Mouse (Mus musculus): ENCODE data around the gene Fgf14.
A peak's percentile ranks its signal among the peaks of the same experiment; 100 is the strongest.
"Not testable (repeated sequence)": the region's sequence is repeated elsewhere in the genome, so short reads cannot be mapped to it uniquely, and the experiment has no call there.

The Fgf14 gene

DNA sequence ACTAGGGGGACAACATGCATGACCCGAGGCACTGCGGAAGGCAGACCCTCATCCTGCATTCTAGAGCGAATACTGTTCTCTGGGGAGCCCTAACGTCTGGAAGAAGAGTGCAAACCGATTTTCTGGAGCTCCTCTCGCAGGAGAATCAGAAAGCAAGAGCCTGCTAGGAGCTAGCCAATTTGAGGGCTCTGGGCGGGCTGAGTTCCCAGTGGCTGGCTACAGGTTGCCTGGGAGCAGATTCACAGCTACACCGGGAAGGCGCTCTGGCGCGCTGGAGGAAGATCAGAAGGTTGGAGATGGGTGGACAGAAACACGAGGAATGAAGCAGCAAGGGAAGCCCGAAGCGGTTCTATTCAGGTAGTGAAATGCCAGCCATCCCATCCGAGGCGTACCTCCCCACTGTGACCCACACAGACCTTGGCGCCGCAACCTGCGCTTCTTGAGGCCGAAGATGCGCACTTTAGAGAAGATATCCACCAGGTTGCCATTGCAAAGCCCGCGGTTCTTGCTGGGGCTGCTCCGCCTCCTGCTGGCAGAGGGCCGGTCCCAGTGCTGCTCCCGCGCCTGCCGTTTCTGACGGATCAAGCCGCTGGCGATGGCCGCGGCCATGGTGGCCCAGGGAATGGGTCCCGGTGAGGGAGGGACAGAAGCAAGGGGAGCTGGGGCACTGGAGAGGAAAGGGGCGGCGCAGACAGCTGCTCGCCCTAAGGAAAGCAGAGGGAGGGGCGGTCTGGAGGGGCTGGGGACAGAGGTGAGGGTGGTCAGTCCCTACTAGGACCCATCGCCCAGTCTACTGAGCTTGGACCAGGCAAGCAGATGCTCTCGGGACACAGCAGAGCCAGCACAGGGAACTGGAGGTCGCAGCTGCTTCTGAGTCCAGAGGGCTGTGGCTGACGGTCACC lies 484.8 kb downstream of the Fgf14 start:
- DNase-seq (ENCODE audit: low spot score in 2 of 2), result peak in 1 of 2 experiments; percentile 7

DNA sequence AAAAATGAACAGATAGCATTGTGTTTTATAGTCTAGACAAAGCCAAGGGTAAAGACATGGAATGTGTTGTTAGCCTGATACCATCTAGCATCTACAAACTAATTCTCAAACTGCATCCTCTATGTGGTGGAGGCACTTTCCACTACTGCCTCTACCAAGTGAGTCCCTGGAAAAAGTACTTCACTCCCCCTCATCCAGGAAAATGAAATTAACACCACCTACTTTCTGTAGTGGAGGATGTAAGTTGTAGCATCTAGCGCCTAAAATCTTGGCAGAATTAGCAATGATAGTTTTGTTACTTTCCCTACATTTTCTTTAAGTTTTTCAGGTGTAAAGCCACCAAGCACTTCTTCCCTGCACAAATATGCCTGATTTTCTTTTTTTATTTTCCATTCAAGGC lies 496.7 kb downstream of the Fgf14 start:
- DNase-seq (ENCODE audit: low spot score in 2 of 2), result no peak

DNA sequence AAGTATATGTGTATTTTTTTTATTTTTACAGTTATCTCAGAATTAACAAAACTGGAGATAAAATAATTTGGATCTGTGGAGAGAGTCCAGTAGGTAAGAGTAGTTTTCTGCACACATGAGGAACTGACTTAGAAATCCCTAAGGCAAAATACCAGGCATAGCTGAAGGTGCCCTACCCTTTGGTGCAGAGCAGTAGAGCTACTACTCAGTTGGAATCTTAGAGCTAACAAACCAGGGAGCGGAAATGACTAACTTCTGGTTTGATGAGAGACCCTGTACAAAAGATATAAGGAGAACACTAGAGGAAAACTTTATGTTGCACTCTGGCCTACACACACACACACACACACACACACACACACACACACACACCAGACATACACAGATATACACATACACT lies 502.8 kb downstream of the Fgf14 start:
- DNase-seq (ENCODE audit: low spot score in 2 of 2), result no peak

DNA sequence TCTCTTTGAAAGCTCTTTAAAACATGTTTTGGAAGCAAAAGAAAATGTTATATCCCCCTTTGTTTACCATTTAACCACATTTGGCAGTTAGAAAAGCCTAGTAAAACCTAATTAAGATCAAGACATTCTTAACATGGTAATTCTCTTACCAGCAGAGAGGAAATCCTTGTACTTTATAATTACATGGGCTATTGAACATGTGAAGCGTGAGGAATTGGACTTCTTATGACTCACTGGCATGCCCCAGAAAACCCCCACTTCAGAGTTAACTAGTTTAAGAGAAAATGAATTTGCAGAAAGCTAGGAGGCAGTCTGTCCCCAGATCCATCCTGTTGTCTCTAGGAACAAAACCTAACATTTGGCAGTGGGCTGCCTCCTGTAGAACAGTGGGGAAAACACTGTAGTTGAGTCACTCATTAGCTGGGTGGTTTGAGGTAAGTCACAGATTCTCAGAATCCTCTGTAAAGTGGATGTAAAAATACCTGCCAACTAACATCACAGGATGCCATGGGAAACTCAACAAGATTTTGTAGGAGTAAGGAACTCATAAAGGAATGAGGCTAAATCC lies 513.2 kb downstream of the Fgf14 start:
- no peak for DNase-seq (ENCODE audit: low spot score in 2 of 2)

- no peak for DNase-seq (ENCODE audit: low spot score in 2 of 2)
Observed at GRCm38 (mm10) chr14:124147378-124147777, 529.5 kb downstream of the Fgf14 start.

DNA sequence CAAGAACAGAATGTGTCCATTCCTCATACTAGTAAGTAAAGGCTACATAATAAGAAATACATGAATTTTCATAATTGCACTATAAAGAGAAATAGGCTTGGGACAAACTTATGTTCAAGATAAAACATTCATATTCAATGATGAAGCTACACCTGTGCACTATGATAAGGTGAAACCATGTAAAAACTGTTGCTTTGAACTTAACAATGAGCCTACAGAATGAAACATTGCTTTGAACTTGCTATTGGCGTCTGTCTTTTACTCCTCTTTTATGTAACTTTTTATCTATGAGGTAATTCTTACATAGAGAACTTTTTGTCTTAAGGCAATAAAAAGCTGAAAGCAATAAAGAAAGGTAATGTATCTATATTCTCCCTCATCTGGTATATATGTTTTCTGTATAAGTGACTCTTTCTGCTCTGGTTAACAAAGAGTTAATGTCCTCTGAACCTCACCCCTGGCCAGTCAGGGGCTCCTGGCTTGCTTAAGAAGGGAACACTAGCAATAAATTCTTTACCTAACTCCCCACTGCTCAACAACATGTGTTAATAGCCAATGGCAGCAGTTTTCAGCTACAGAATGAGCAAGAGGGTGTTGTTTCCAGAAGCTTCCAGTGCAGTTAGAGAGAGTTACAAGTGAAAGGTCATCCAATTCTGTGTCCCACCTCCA lies 569.6 kb downstream of the Fgf14 start:
- DNase-seq (ENCODE audit: low spot score in 2 of 2), result no peak

- DNase-seq (ENCODE audit: low spot score in 2 of 2), result no peak
Observed at GRCm38 (mm10) chr14:124083126-124083525, 593.8 kb downstream of the Fgf14 start.

DNA sequence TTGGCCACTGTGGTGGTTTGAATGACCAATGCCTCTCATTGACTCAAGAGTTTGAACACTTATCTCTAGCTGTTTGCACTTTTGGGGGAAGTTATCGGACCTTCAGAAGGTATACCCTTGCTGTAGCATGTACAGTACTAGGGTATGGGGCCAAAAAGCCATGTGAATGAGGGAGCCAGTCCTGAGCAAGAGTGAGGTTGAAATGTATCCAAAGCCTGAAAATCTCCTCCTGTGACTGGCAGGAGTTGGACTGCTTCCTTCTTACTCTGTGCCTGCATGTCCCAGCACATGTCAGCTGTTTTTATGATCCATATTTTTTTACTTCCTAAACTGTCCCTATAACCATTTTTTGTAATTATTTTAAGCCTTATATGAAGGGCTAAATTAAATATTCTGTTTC lies 632.9 kb downstream of the Fgf14 start:
- no peak for DNase-seq (ENCODE audit: low spot score in 2 of 2)

DNA sequence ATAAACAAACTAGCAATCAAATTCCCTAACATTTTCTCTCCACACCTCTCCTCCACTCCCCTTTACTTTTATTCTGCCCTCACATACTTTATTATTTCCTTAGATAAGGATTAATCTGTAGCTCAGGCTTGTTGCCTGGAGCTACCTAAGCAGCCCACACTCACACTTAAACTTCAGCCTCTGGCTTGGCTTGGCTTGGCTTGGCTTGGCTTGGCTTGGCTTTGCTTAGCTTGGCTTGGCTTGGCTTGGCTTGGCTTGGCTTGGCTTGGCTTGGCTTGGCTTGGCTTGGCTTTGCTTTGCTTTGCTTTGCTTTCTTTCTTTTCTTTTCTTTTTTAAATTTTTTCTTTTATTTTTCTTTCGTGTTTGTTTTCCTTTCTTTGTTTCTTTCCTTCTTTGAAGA lies 636.3 kb downstream of the Fgf14 start:
- DNase-seq (ENCODE audit: low spot score in 2 of 2), result no peak

DNA sequence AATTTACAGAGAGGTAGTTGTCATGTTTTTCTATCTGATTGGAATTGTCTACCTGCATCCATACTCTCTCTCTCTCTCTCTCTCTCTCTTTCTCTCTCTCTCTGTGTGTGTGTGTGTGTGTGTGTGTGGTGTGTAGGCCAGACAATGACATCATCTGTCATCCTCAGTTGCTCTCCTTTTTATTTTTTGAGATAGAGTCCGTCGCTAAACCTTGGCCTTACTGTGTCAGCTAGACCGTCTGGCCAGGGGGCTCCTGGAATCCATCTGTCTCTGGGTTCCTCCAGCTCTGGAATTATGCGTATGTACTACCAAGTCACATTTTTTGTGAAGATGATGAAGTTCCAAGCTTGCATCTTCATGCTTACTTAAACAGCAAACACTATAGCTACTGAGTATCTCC lies 639.5 kb downstream of the Fgf14 start:
- no peak for DNase-seq (ENCODE audit: low spot score in 2 of 2)

- no peak for DNase-seq (ENCODE audit: low spot score in 2 of 2)
Observed at GRCm38 (mm10) chr14:124036575-124037205, 640.2 kb downstream of the Fgf14 start.

GRCm38 (mm10) chr14:124033302-124033701 lies 643.6 kb downstream of the Fgf14 start:
- DNase-seq (ENCODE audit: low spot score in 2 of 2), result not testable (repeated sequence)

DNA sequence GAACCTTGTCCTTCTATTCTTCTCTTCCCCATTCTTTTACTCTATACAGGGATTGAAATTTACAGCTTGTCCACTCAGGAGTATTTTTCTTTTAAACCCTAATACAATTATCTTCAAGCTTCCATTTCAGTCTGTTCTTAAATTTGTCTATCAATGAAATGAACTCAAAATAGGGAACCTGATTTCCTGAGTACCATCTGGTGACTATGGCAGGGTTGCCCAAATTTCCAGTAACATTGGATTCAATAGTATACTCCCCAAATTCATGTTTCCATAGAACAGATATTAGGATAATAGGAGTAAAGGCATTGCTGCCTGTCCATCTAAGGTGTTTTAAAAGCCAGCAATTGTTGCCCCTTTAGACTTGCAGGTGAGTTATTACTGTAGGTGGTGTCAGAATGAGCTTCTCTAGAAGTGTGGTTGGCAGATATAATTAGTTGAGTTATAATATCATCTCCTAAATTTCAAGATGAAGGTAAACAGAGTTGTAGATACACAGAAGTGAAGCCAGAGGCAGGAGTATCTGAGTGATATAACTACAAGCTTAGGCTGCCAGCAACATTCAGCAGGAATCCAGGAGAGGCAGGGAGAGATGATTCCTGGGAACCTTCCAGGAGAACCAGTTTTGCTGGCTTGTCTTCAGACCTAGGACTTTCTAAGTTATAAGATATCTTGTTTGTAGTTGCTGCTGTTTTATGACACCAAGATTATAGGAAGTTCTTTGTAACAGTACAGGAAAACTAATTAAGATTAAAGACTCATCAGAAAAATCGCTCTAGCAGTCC lies 648.8 kb downstream of the Fgf14 start:
- DNase-seq (ENCODE audit: low spot score in 2 of 2), result no peak

- no peak for DNase-seq (ENCODE audit: low spot score in 2 of 2)
Observed at GRCm38 (mm10) chr14:123990591-123991195, 686.2 kb downstream of the Fgf14 start.

DNA sequence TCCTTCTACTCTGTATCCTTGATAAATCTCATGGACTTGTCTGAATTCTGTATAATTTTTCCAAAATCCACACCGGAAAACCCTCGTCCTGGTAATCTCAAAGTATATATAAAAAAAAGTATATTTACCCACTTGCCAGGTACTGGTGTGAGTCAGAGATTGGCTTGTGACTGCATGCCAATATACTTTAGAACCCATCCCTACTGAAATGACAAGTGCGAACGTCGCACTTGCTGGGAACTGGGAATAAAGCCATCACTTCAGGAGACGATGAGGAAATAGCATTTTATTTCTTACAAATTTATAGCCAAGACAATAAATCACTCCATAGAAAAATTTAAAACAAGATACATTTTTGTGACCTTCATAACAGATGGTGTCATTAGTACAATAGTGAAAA lies 708.9 kb downstream of the Fgf14 start:
- no peak for DNase-seq (ENCODE audit: low spot score in 2 of 2)

DNA sequence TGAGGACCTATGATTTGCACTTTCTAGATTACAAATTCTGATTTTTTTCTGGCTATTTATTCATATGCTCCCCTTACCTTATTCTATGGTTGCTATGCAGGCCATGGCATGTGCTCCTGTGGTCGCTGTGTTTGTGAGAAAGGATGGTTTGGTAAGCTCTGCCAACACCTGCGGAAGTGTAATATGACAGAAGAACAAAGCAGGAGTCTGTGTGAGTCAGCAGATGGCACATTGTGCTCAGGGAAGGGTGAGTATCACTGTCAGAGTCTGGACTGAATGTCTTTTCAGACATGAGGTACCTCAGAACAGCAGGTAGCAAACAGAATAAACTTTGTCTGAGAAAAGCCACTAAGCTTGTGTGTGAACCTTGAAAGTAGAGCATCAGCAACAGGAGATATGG lies 710.4 kb downstream of the Fgf14 start:
- DNase-seq (ENCODE audit: low spot score in 2 of 2), result no peak

Data from urinary bladder, adult 18-20 months (tissue).